Mouse (Mus musculus): ENCODE measurements around the gene Zfp651.

Zfp651 gene

GRCm38 (mm10) chr9:121810081-121810821 lies 51.1 kb downstream of the Zfp651 start:
- no peak for DNase-seq (ENCODE audit: low read depth, low spot score)

- no peak for DNase-seq (ENCODE audit: low read depth, low spot score)
These were observed 56.1 kb downstream of the Zfp651 start for GRCm38 (mm10) chr9:121815183-121815582.

GRCm38 (mm10) chr9:121819073-121819770 lies 60.1 kb downstream of the Zfp651 start:
- DNase-seq (ENCODE audit: low read depth, low spot score): no peak

GRCm38 (mm10) chr9:121819771-121820471 lies 60.8 kb downstream of the Zfp651 start:
- no peak for DNase-seq (ENCODE audit: low read depth, low spot score)

GRCm38 (mm10) chr9:121820765-121821164 lies 61.6 kb downstream of the Zfp651 start:
- DNase-seq (ENCODE audit: low read depth, low spot score): no peak
